Mouse (Mus musculus) heart, adult 18-20 months (tissue): Measurements from ENCODE around the gene Plekhs1. TPM values are rescaled to one million over a fixed set of nuclear protein-coding genes. Genes with fewer than 3 reads are reported as not detected.
"Not testable (repeated sequence)": the region's sequence is repeated elsewhere in the genome, so short reads cannot be mapped to it uniquely, and the experiment has no call there.

Experiments
- DNase-seq, 2 experiments: peaks; one replicate each; pipeline ENCODE4 v3.0.0; 2021 to 2022; ENCODE audit warnings: mixed read lengths in 1 of 2
- total RNA-seq, 2 experiments: library from RNA; stranded (reverse); gene quantifications; 2 replicates each; pipeline ENCODE4 v1.2.3; 2021

The Plekhs1 gene
- total RNA-seq, 2 experiments from 2014 or later: not detected

- DNase-seq: no peak
These were observed 3.9 kb upstream of the Plekhs1 start for GRCm38 (mm10) chr19:56457569-56457968.

DNA sequence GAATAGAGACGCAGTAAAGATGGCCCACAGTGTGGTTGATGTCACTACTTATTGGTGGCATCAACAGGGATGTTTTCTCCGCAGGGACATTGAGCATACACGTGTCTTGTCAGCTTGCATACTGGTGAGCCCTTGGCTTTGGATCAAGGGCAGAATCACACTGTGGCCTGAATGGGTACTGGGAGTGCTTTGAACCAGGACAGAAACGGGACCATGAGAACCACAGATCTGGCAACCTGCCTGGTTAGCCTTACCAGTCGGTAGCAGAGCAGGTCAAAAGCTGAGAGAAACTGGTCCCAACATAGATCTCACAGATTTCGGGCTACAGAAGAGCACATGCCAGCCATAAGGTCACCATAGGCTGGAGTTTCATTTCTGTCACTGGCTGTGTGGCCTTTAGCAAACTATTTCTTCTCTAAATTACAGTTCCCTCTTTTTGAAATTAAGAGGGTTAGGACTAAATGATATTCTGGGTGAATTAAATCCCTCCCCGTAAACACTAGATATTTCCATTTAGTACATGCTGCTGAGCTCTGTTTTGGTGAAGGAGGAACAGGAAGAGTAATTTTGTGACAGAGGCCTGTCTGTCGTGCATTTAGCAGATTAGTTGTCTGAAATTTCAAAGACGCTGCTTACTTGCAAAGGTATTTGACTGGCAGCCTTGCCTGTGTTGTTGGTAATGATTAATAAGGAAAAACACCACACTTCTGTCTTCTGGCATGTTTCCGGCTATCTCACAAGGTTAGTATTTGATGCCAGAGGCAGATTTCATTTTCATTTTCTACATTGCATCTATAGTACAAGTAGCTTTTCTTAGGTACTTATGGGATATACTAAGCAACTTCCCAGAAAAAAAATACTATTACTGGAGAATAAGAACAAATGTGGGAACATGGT lies 2.0 kb upstream of the Plekhs1 start:
- no peak for DNase-seq

DNA sequence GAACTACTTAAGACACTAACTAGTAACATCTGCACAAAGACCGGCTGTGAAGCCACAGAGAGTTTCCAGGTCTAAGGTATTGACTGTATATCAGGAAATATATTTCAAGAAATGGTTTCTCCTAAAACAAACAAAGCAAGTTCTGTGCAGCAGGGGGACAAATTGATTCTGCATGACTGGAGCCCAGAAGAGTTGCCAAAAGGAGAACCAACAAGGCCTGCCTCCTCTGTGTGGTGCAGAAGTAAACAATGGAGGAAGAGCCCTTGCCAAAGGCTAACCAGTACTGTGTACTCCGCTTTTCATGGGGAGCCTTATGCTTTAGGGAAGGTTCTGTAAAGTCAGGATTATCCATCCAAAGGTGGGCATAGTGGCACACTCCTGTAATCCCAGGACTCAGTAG lies 1.2 kb upstream of the Plekhs1 start:
- no peak for DNase-seq

DNA sequence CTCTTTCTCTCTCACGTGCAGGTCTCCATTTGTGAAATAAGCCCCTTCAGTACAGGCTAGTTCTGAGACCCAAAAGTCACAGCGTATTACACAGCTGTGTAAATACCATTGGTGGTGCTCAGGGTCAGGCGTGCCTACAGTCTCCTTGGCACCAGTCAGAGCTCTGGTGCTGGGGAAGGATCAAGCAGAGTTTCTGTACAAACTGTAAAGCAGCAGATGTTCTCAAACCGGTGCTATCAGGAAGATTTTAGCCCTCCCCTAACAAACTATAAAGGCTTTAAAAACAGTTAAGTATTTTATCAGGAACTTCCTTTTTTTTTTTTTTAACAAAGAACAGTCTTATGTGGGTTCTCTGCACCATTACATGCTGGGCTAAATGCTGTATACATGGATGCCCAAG lies 1.3 kb downstream of the Plekhs1 start:
- DNase-seq: no peak

DNA sequence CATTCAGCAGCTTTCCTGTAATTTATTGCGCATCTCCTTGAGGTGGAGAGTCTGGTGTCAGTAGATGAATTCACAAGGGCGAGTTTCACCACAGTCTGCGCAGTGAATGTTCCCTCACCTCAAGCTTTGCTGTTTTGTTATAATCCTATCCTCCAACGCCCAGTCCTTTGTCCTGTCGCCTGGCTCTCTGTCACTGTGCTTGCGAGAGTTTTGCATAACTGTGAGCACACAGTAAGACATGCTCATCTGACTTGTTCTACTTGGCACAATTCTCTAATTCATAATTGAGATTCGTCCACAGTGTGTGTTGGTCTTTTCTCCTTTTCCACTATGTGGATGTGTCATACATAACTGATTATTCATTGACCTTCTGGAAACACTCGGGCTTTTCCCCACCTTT lies 5.0 kb downstream of the Plekhs1 start:
- DNase-seq: no peak

DNA sequence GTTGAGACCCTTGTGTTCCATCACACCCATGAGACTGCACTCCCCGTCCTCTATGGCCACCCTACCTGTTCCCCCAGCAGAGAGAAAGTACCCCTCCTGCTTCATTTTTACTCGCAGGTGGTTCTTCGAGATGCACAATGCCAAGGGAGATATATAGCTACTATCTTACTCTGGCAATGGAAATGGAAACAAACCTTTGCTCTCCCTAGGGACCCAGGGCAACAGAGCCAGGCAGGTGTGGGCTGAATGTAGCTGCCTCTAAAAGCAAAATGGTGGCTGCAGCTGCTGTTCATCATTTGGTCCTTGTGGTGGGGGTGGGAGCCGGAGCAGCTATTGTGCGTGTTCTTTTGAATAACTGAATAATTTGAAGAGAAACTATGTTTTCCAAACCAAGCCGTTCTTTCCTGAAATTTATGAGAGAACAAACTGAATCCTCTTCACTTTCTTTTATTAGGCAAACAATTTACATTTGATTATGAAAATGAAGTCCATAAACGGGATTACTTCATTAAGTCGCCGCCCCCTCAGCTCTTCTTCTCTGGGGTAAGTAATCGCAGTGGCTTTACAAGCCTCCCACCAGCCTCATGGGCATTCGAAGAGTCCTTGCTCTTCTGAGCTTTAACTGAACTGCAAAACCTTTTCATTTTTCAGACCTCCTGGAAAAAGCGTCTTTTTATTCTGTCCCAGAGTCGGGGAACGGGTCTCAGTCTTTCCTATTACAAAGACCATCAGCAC lies 9.0 kb downstream of the Plekhs1 start:
- no peak for DNase-seq

- DNase-seq: no peak
These were observed 10.5 kb downstream of the Plekhs1 start for GRCm38 (mm10) chr19:56471934-56472333.

DNA sequence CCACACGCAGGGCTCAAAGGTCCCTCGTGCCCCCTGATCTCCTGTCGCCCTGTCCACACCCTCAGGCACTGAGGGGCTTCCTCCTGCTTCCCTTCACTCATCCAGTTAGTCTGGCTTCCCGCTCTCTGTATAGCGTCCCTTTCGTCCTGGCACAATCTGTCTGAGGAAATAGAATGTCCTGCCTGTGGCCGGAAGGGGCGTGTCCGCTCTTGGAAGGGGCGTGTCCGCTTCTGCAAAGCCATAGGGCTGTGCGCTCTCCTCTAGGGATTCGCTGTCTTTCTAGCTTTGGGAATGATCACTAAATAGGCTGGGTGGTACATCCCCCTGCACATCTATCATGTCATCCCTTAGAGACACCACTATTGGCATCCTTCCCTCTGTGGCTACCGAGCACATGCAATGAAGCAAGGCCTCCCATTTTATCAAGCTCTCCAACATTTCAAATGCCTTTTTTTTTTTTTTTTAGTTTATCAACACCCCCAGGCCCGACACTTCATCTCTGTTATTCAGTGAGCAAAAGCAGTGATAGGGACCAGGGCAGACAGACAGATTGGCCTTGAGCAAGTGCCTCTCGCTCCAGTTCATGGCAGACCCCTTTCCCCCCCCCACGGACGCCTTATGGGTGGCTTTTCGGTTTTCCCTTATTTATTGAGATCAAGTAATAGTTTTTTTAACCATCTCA lies 13.6 kb downstream of the Plekhs1 start:
- DNase-seq: peak in 1 of 2 experiments; percentile 9

- no peak for DNase-seq
These were observed 15.1 kb downstream of the Plekhs1 start for GRCm38 (mm10) chr19:56476546-56476945.

DNA sequence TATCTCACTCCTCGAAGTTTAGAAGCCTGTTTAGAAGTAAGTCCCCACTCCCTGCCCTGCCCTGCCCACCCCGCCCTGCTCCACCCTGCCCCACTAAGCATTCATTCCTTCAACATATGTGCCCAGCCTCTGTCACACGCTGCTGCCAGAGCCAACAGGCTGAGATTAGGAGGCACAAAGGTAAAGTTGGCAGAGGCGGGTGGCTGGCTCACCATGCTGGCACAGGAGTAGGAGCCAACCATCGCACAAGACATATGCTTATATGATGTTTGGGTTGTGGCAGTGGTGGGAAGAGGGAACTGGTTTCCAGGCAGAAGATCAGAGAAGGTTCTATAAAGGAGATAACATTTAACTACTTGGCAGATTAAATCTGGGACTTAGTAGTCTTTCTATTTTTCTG lies 15.8 kb downstream of the Plekhs1 start:
- no peak for DNase-seq

DNA sequence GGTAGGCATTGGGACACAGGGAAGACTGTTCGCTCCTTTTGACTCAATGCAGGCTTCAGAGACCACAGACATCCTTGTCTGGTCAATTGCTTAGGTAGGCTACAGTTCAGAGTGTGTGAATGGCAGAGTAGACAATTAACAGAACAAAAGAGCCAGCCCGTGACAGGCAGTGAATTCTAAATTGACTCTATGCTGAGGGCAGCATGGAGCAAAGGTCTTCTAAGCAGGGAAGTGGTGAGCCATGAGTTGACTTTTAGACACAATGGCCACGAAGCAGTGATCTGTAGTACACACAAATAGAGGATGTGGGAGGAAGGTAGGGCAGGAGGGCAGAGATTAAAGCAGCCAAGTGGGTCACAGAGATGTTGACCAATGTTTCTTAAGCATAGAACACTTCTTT lies 16.4 kb downstream of the Plekhs1 start:
- DNase-seq: no peak

DNA sequence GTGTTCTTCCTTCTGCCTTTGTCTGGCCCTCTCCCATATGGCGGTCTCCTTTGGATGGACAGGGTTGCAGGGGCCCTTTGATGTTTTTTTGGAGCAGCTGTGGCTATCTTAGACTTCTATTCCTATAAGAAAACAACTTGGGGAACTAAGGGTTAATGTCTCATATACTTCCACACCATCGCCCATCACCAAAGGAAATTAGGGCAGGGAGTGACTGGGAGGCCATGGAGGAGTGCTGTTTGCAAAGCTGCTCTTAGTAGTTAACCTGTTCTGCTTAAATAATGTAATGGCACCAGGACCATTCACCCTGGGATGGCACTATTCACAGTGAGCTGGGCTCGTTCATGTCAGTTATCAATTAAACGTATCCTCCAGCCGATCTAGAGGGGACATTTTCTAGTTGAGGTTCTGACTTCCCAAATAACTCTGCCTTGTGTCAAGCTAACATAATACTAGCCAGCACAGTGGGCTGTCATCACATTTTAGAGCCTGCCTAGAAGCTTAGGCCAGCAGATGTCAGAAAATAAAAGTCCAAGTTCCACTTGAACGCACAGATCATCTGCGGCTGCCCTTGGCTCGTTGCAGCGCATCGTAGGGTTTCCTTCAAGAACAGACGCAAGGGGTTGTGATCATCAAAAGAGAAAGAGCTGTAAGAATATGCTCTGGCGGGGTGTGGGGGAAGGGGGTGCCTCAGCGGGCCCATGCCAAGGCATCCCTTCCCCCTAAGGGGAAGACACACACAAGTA lies 23.4 kb downstream of the Plekhs1 start:
- no peak for DNase-seq

DNA sequence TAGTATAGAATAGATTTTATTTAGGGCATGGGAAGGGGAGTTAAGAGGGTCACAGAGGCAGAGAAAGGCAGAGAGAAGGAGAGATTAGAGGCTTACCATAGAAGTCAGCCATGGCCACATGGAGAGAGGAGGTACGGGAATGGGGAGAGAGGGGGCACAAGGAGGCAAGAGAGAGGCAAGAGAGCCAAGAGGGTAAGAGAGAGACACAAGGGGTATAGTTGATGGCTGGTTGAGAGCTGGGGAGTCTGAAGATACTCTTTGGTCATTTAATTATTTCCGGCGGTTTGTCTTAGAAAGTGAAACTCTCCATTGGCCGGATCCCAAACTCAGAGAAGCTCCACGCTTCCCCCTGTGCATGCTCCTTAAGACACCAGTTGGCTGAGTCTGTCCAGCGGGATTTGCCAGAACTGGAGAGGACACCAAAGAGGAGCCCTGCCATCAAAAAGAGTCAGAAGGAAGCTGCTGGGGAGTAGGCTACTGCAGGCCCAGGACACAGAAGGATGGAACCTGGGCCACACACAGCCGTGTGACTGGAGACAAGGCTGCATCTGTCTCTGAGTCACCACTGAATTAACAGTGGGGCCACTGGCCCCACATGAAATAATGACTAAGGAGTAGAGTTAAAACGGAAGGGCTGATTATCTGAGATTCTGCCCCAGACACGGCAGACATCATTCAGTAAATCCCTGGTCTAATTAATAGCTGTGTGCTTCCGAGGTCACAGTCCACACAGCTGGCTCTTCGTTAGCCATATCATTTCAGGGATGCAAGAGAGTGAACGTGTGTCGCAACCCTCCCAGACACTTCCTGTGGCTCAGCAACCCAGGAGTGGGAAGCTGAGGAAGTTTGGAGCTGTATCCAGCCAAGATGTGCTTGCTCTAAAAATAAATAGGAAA lies 24.2 kb downstream of the Plekhs1 start:
- peak; percentile 57 to 76 for DNase-seq

- DNase-seq: no peak
These were observed 25.5 kb downstream of the Plekhs1 start for GRCm38 (mm10) chr19:56486926-56487325.

DNA sequence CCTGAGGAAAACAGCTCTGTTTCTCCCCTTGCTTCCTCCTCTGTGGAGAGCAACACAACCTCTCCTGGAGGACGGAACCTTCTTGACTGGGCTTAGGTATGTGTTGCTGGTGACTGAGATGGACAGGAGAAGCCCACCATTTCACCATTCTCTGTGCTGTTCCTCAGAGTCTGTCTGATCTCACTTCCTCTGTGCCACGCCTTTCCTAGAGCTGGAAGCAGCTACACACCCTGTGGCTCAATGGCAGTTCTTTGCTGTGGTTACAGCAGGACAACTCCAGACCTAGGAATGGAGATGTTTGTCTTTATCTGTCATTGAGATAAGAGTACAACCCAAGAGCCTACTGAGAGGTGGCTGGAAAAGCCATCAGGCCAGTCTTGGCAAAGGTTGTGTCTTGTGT lies 25.9 kb downstream of the Plekhs1 start:
- no peak for DNase-seq

DNA sequence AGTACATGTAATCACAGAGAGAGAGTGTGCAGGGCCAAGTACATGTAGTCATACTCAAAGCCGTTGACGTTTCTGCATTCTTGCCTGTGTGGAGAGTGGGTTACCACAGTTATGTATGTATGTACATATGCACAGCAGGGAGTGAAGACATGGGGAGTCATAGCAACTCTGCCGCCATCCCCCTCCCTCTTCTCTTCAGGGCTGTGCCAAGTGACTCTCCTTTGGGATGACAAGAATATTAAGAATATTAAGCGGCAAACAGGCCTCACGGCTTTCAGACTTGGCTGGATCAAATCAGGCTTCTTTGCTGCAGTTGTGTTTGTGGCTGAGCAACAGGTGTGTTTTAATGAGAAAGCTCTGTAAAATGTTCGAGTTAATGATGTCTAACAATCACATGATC lies 28.2 kb downstream of the Plekhs1 start:
- no peak for DNase-seq

DNA sequence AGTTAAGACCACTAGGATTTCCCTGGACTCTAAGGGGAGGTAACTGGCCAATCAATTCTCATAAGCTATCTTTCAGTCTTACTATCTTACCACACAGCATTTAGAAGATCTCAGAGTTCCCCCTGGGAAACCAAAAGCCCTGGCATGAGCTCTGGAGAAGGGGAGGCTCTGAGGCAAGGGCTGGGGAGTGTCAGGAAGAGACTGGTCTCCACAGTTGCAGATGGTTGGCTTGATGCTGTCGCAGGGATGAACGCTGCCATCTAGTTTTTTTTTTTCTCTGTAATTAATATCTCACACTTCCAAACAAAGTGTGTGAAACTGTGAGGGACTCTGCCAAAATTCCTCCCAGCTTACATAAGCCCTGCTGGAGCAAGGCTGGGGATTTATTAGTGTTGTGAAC lies 32.7 kb downstream of the Plekhs1 start:
- DNase-seq: not testable (repeated sequence)

GRCm38 (mm10) chr19:56503069-56503468 lies 41.6 kb downstream of the Plekhs1 start:
- not testable (repeated sequence) for DNase-seq

DNA sequence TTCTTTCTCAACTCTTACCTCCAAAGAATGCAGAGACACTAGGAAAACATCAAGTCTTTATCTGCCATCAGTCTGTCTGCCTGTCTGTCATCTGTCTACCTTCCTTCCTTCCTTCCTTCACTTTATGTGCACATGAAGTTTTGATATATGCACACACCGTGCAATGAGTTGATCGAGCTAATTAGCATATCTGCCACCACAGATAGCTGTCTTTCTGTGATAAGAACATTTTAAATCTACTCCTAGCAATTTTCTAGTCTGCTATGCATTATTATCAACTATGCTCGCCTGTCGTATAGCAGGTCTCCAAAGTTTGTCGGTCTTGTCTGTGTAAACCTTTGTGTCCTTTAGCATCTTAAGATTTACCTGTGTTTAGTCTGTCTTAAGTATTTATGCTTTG lies 42.1 kb downstream of the Plekhs1 start:
- not testable (repeated sequence) for DNase-seq

GRCm38 (mm10) chr19:56511207-56511606 lies 49.8 kb downstream of the Plekhs1 start:
- not testable (repeated sequence) for DNase-seq

DNA sequence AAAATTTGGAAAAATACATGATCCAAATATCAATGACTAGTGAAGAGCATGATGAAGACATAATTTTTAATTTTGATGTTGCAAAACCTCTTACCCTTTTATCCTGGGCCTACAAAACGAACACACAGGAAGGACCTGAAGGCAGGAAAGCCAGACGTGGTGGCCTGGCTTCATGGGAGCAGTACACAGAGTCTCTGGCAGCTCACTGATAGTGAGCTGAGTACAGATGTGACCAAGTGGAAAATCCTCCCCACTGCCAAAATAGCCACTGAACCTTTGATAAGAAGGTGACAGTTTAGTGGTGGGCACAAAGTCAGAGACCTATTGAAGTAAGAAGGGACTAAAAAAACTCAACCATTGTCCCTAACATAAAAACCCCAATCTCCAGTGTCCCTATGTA lies 52.1 kb downstream of the Plekhs1 start:
- DNase-seq: not testable (repeated sequence)
